Mouse (Mus musculus) cerebellum, adult 2 months (tissue): ENCODE measurements around the gene Slc23a2.

Experiments
- CTCF ChIP-seq: fragments of 200-500 bp; IDR thresholded peaks from 2 replicates; pipeline ENCODE4 v1.5.1; 2011; ENCODE audit warnings: low read depth, mild to moderate bottlenecking, control low read depth, low read length, moderate library complexity, borderline replicate concordance; ENCODE audit not compliant: insufficient read depth
- POLR2A ChIP-seq: fragments of 200-500 bp; IDR thresholded peaks from 2 replicates; pipeline ENCODE4 v1.6.1; 2011; ENCODE audit warnings: low read length, control low read depth, borderline replicate concordance; ENCODE audit not compliant: insufficient read depth

- TF ChIP-seq CTCF (no peak), POLR2A (no peak)
Measured at GRCm38 (mm10) chr2:132106069-132106468, 38.8 kb downstream of the Slc23a2 start.
